Mouse (Mus musculus): Measurements from ENCODE around the gene Vps18. TPM values are rescaled to one million over a fixed set of nuclear protein-coding genes. Genes with fewer than 3 reads are reported as not detected.

The Vps18 gene
- polyA plus RNA-seq, 1 experiment from 2014 or later = 16.4 TPM

GRCm38 (mm10) chr2:119324576-119325318 lies 36.2 kb downstream of the Vps18 start:
- 1% methylated on average over 32 of the region's 32 CpGs for WGBS
- H3K4me3 ChIP-seq (replicated peaks) = peak overlapping the region; percentile 52
- H3K4me2 ChIP-seq = peak overlapping the region; percentile 96
- peak overlapping the region; percentile 61 for H3K27ac ChIP-seq
- H3K9me3 ChIP-seq = no peaks in the 10 kb centered on the region
- peaks cover 61% of the 10 kb centered on the region for H3K4me1 ChIP-seq
- H3K9ac ChIP-seq = no peak overlapping the region
- no peak for ATAC-seq (ENCODE audit: insufficient read depth, low FRiP score, low read depth)
- H3K36me3 ChIP-seq = no peaks in the 10 kb centered on the region
- peaks cover 78% of the 10 kb centered on the region for H3K27me3 ChIP-seq (replicated peaks)

GRCm38 (mm10) chr2:119325568-119326143 lies 37.1 kb downstream of the Vps18 start, which contains the start of gene Dll4:
Dll4 (plus strand) TSS chr2:119325784.
- 1% methylated on average over 33 of the region's 33 CpGs for WGBS
- peak within 1 kb of the TSS; percentile 37 for H3K9ac ChIP-seq
- peak within 1 kb of the TSS; percentile 96 for H3K4me2 ChIP-seq
- H3K27me3 ChIP-seq (replicated peaks) = peaks cover 76% of the 10 kb centered on the region
- H3K9me3 ChIP-seq = no peaks in the 10 kb centered on the region
- H3K36me3 ChIP-seq = no peaks in the 10 kb centered on the region
- peak; percentile 61 for ATAC-seq (ENCODE audit: insufficient read depth, low FRiP score, low read depth)
- peak within 1 kb of the TSS; percentile 61 for H3K27ac ChIP-seq
- H3K4me3 ChIP-seq (replicated peaks) = peak within 1 kb of the TSS; percentile 52
- peaks cover 61% of the 10 kb centered on the region for H3K4me1 ChIP-seq

GRCm38 (mm10) chr2:119326161-119327101 lies 37.9 kb downstream of the Vps18 start:
- Histone ChIP-seq H3K27me3 (replicated peaks) (peaks cover 71% of the 10 kb centered on the region), H3K4me1 (peaks cover 54% of the 10 kb centered on the region)

GRCm38 (mm10) chr2:119327102-119327480 lies 38.6 kb downstream of the Vps18 start:
- H3K9ac ChIP-seq = peak overlapping the region; percentile 25; the same call in 1 of the 2 replicates
- no peak overlapping the region for H3K27ac ChIP-seq
- H3K4me1 ChIP-seq = peaks cover 48% of the 10 kb centered on the region
- no peak for ATAC-seq (ENCODE audit: insufficient read depth, low FRiP score, low read depth)
- under 1% methylated on average over 30 of the region's 30 CpGs for WGBS
- H3K27me3 ChIP-seq (replicated peaks) = peaks cover 64% of the 10 kb centered on the region
- no peaks in the 10 kb centered on the region for H3K9me3 ChIP-seq
- H3K4me2 ChIP-seq = peak overlapping the region; percentile 96
- H3K36me3 ChIP-seq = no peaks in the 10 kb centered on the region
- H3K4me3 ChIP-seq (replicated peaks) = peak overlapping the region; percentile 52

More at GRCm38 (mm10) chr2:119326161-119327101, 37.9 kb downstream of the Vps18 start:
- Histone ChIP-seq H3K9ac (peak overlapping the region; percentile 37), H3K27ac (peak overlapping the region; percentile 55; the same call in 1 of the 2 replicates), H3K4me3 (replicated peaks) (peak overlapping the region; percentile 52), H3K4me2 (peak overlapping the region; percentile 96), H3K9me3 (no peaks in the 10 kb centered on the region), H3K36me3 (no peaks in the 10 kb centered on the region)
- WGBS = under 1% methylated on average over 61 of the region's 61 CpGs
- ATAC-seq (ENCODE audit: insufficient read depth, low FRiP score, low read depth) = no peak

- Histone ChIP-seq H3K9ac (no peak overlapping the region), H3K4me2 (peak overlapping the region; percentile 96), H3K36me3 (no peaks in the 10 kb centered on the region), H3K27ac (peak overlapping the region; percentile 57; the same call in 1 of the 2 replicates), H3K4me1 (peaks cover 38% of the 10 kb centered on the region), H3K9me3 (no peaks in the 10 kb centered on the region), H3K4me3 (replicated peaks) (peak overlapping the region; percentile 52), H3K27me3 (replicated peaks) (peaks cover 55% of the 10 kb centered on the region)
- ATAC-seq (ENCODE audit: insufficient read depth, low FRiP score, low read depth) = no peak
- 37% methylated on average over 11 of the region's 11 CpGs for whole genome bisulfite sequencing
Observed at GRCm38 (mm10) chr2:119327942-119328526, 39.5 kb downstream of the Vps18 start.

GRCm38 (mm10) chr2:119328546-119328945 lies 40.0 kb downstream of the Vps18 start:
- WGBS = 33% methylated on average over 5 of the region's 5 CpGs
- no peak for ATAC-seq (ENCODE audit: insufficient read depth, low FRiP score, low read depth)
- Histone ChIP-seq H3K9me3 (no peaks in the 10 kb centered on the region), H3K27ac (peak overlapping the region; percentile 57), H3K9ac (no peak overlapping the region), H3K36me3 (no peaks in the 10 kb centered on the region), H3K4me3 (replicated peaks) (peak overlapping the region; percentile 52; the same call in 1 of the 2 replicates), H3K4me2 (peak overlapping the region; percentile 96), H3K27me3 (replicated peaks) (peaks cover 50% of the 10 kb centered on the region), H3K4me1 (peaks cover 35% of the 10 kb centered on the region)

- Histone ChIP-seq H3K9me3 (no peaks in the 10 kb centered on the region), H3K27ac (peak overlapping the region; percentile 74), H3K4me2 (peak overlapping the region; percentile 96), H3K4me1 (peaks cover 29% of the 10 kb centered on the region), H3K9ac (no peak overlapping the region), H3K27me3 (replicated peaks) (peaks cover 44% of the 10 kb centered on the region), H3K4me3 (replicated peaks) (no peak overlapping the region), H3K36me3 (no peaks in the 10 kb centered on the region)
- ATAC-seq (ENCODE audit: insufficient read depth, low FRiP score, low read depth) = peak; percentile 70
- 49% methylated on average over 3 of the region's 3 CpGs for WGBS
Observed at GRCm38 (mm10) chr2:119329123-119329817, 40.7 kb downstream of the Vps18 start.

GRCm38 (mm10) chr2:119330795-119331194 lies 42.3 kb downstream of the Vps18 start:
- WGBS = 89% methylated on average over 8 of the region's 8 CpGs

GRCm38 (mm10) chr2:119332177-119332661 lies 43.7 kb downstream of the Vps18 start:
- H3K27me3 ChIP-seq (replicated peaks) = peaks cover 17% of the 10 kb centered on the region
- H3K4me2 ChIP-seq = no peak overlapping the region
- no peak overlapping the region for H3K27ac ChIP-seq
- H3K36me3 ChIP-seq = no peaks in the 10 kb centered on the region
- H3K4me3 ChIP-seq (replicated peaks) = no peak overlapping the region
- no peak overlapping the region for H3K9ac ChIP-seq
- H3K4me1 ChIP-seq = peaks cover 2% of the 10 kb centered on the region; the same call in 1 of the 2 replicates
- 73% methylated on average over 24 of the region's 24 CpGs for WGBS
- H3K9me3 ChIP-seq = no peaks in the 10 kb centered on the region
- ATAC-seq (ENCODE audit: insufficient read depth, low FRiP score, low read depth) = no peak

More at GRCm38 (mm10) chr2:119330795-119331194, 42.3 kb downstream of the Vps18 start:
- H3K27ac ChIP-seq = no peak overlapping the region
- H3K4me3 ChIP-seq (replicated peaks) = no peak overlapping the region
- no peak overlapping the region for H3K4me2 ChIP-seq
- H3K27me3 ChIP-seq (replicated peaks) = peaks cover 31% of the 10 kb centered on the region
- no peaks in the 10 kb centered on the region for H3K9me3 ChIP-seq
- peaks cover 15% of the 10 kb centered on the region for H3K4me1 ChIP-seq
- no peaks in the 10 kb centered on the region for H3K36me3 ChIP-seq
- ATAC-seq (ENCODE audit: insufficient read depth, low FRiP score, low read depth) = no peak
- no peak overlapping the region for H3K9ac ChIP-seq

- H3K27me3 ChIP-seq (replicated peaks) = 0 out of 2 replicates have a peak, but pooled peaks cover 4% of the 10 kb centered on the region
- H3K9me3 ChIP-seq = no peaks in the 10 kb centered on the region
- H3K9ac ChIP-seq = no peak overlapping the region
- WGBS = 45% methylated on average over 1 of the region's 1 CpGs
- no peak for ATAC-seq (ENCODE audit: insufficient read depth, low FRiP score, low read depth)
- H3K27ac ChIP-seq = no peak overlapping the region
- H3K4me2 ChIP-seq = no peak overlapping the region
- H3K4me1 ChIP-seq = peaks cover 9% of the 10 kb centered on the region
- H3K36me3 ChIP-seq = no peaks in the 10 kb centered on the region
- no peak overlapping the region for H3K4me3 ChIP-seq (replicated peaks)
Observed at GRCm38 (mm10) chr2:119334135-119334534, 45.6 kb downstream of the Vps18 start.
